Mouse (Mus musculus): ENCODE measurements around the gene Alyref.
"Not testable (repeated sequence)": the region's sequence is repeated elsewhere in the genome, so short reads cannot be mapped to it uniquely, and the experiment has no call there.

The Alyref gene

DNA sequence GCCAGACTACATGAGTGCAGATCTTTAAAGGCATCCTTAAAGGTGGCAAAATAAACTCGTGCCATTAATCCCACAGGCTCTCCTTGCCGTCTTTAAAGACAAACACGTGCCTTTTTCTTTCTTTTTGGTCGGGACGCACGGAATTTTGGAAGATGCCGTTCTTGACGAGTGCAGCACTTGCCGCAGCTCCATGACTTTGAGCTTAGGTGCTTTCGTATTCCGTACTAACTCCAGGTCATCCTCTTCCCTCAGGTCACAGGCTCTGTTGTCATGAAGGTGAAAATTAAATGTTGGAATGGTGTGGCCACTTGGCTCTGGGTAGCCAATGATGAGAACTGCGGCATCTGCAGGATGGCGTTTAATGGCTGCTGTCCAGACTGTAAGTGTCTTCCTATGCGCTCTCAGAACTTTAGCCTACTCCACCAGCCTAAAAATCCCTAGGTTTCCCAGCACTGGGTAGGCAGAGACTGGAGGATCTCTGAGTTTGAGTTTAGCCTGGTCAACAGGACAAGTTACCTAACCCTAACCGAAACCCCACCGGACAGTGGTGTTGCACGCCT, 905 bp upstream of the Alyref start:
- DNase-seq (ENCODE audit: low spot score) = no peak

DNA sequence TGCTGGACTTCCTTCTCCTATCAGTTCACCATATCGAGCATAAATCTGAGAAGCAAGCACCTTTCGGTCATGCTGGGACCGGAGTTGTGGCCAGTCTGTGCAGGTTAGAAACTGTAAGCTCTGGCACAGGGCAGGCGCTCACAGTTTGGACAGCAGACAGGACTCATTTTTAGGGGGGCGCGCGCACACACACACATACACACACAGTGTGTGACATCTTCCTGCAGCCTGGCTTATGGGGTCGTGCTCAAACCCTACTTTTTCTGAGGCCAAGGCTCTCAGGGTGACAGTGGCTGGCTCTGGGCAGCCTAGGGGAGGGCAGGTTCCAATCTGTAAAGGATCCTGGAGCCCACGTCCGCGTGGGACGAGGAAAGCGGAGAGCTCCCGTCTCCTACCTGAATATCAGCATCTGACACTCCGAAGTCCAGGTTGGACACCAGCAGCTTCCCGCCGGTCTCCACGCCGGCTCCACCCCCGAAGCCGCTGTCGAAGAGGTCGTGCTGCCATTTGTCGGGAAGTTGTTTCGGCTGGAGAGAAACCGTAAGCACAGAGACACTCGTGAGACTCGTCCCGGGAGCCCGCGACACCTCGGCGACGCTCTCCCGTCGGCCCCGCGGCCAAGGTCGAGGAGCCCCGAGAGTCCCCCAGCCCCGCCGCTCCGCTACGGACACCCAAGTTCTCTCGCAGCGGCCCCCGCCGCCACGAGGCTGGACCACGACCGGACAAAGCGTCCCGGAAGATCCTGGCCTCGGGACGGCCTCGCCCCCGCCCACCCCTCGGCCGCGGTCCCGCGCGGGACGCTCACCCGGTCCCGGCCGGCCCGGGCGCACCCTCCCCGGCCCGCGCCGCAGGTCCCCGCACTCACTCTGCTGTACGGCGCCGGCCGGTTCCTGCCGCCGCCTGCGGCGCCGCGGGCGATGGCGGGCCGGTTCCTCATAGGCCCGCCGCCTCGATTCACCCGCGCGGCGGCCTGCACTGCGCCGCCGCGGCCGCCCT, 627 bp downstream of the Alyref start:
- DNase-seq (ENCODE audit: low spot score) = no peak

DNA sequence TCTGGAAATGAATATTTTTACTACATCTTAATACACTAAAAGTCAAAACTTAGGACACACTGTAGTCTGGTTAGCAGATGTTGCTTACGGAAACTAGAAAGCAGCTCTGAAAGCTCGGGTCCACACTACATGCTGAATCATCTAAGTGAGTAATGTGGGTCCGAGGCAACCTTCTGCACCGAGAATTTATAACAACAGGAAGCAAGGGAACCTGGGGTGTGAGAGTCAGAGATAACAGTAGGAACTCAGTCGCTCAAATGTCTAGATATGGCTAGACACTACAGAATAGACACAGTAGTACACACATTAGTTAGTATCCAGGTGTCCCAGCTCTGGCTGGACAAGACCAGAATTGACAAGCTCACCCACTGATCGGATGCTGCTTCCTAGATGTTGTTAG, 9.6 kb downstream of the Alyref start:
- no peak for DNase-seq (ENCODE audit: low spot score)

DNA sequence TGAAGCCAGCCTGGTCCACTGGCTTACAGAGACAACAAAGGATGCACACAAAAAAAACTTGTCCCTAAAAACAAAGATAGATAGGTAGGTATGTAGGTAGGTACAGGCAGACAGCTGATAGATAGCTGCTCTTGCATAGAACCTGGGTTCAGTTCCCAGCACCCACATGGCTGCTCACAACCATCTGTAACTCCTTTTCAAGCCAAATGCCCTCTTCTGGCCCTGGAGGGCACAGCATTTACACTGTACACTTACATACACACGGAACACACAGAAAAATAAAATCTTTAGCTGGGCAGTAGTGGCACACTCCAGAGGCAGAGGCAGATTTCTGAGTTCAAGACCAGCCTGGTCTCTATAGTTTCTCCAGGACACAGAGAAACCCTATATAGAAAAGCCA, 14.2 kb downstream of the Alyref start:
- DNase-seq (ENCODE audit: low spot score) = no peak

DNA sequence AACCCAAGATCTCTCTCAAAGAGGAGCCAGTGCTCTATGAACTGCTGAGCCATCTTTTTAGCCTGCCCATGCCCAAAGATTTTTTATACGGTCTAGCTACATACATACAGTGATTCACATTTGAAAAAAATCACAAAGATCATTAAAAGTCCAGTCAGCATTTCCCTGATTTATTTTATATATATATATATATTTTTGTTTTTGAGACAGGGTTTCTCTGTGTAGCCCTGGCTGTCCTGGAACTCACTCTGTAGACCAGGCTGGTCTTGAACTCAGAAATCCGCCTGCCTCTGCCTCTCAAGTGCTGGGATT, 15.2 kb downstream of the Alyref start:
- not testable (repeated sequence) for DNase-seq (ENCODE audit: low spot score)

DNA sequence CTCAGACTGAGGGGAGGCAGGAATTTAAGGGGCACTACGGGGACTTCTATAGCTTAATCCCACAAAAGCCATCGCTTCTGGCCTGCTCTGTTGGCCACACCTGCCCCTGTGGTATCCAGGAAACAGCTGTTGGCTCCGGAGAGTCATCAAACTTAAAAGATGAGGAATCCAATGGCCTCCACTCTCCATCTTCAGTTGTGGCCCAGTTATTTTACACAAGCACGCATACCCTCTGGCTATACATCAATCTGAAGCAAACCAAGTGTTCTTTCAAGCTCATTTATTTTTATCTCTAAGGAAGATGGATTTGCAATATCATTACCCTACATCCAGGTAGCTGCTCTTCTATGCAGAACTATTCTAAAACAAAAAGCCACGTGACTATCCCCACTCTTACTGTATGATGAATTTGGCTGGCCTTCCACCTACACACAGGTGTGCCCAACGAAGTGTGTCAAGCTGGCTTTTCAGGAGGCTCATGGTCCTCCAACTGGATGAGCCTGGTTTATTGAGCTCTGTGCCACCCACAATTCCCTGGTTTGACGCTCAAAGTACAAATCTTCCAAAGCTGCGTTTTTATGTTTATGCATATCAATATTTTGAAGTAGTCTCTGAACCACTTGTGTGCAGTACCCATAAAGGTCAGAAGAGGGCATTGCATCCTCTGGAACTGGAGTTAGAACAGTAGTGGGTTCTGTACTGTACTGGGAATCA, 15.7 kb downstream of the Alyref start:
- DNase-seq (ENCODE audit: low spot score) = no peak

DNA sequence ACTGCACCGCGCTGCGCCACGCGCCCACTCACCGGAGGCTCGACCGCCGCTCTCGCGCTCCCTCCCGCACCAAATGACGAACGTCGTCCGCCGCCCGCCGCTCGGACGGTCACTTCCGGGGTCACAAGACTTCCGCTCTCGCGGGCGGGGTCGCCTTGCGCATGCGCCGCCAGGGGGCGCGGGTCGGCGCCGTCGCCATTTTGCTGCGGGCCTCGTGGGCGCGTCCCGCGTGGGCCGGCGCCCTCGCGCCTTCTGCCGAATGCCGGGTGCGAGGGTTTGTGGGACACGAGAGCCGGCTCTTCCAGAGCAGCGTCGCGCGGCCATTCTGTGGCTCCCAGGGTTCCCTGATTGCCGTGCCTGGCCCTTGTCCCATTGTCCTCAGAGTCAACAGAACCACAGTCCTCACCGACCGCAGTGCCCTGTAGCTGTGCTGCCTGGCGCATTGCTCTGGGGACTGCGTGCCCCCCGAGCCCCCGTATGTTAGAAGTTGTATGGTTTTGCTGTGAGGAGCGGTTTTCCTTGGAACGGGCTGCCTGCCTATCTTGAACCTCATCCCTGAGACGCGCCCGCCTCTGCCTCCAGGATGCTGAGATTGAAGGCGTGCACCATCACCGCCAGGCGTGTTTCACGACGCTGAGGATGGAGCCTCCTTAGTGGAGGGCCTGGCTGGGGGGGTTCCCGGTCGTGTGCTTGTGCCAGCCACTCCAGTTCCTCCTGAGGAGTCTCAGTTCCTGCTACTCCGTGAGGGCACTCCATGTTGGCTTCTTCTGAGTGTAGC, 16.5 kb downstream of the Alyref start, which contains the start of gene Arhgdia:
TSS of gene Arhgdia (minus strand) at position 135 of the 778 bp plus-strand sequence.
- peak; percentile 78 for DNase-seq (ENCODE audit: low spot score)

DNA sequence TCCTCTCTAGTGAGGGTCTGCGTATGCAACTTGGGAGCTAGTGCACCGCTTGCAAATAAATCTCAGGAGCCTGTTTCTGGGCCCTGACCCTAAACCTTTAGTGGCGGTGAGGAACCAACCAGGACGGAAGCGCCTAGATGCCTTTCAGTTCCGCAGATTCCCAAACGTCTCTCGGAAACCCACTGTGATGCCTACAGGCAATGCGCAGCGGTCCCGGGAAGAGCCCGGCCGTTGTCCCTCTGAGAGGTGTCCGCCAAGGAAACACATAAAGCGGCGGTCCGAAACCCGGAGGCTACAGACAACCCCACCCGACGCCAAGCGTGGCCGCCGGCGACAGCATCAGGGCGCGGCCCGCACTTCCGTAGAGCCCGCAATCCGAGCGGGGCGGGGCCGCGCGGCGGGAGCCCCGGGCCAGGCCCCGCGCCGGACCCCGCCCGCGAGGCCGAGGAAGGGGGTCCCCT, 17.3 kb downstream of the Alyref start:
- DNase-seq (ENCODE audit: low spot score) = no peak

DNA sequence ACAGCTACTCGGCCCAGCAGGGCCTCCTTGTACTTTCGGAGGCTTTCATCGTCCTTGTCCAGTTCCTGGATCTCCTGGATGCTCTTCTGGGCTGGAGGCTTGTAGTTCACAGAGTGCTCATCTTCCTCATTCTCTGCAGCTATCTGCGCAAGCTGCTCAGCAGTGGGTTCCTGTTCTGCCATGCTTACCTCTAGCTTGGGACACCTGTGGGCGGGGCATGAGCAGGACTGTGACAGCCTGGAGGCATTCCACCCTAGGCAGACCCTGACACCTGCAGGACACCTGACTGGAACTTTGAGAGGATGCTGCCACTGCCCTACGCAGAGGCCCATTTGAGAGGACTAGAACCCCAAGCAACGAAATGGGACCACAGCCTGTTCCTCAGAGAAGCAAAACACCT, 18.0 kb downstream of the Alyref start:
- no peak for DNase-seq (ENCODE audit: low spot score)

DNA sequence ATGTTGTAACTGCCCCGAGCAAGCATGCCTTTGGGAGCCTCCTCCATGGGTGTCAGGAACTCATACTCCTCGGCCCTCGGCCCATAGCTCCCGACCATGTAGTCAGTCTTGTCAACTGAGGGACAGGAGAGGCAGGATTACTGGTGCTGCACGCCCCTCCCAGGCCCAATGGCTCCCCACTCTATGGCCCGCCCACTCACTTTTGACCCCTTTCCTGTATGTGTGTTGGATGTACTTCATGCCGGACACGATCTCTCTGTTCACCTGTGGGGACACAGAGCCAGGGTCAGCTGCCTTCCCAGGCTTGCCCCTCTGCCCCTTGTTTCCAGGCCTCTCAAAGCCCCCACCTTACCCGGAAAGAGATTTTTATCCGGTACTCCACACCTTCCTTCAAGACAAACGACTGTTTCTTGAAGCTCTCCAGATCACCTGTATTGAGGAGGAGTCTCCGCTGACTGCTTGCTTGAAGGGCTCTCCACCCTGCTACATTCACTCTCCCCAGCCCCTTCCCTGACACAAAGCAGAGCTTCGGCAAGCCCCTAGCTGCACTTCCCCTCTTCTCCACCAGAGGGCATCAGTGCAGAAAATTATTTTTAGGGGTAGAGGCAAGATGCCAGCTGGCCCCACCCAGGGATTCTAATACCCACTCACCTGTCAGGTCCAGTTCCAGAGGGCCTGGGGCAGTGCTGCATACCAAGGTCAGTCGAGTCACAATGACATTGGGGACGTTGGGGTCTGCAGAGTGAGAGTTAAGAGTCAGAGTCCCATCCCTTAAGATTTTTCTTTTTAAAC, 18.7 kb downstream of the Alyref start:
- peak; percentile 57 for DNase-seq (ENCODE audit: low spot score)

DNA sequence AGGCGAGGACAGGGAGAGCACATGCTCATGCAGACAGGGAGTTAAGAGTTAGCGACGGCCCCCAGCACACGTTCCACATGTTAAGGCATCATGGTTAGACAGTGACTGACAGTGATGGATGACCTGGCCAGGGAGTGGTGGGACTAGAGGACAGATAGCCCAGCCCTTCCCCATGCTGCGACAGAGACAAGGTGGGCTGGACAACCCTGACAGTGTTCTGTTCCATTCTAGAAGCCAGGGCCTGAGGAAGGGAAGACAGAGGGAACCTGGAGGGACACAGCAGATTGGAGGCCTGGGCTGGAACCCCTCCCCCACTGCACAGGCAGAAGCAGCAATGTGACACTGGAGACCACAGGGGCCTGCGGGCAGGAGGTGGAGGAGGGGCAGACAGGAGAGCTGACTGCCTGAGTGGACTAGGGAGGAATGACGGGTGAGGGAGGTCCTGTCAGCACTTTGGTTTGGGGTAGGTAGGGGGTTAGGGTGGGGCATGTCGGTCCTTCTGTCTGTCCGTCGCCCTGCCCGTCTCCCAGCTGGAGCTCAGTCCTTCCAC, 19.4 kb downstream of the Alyref start:
- DNase-seq (ENCODE audit: low spot score) = no peak

DNA sequence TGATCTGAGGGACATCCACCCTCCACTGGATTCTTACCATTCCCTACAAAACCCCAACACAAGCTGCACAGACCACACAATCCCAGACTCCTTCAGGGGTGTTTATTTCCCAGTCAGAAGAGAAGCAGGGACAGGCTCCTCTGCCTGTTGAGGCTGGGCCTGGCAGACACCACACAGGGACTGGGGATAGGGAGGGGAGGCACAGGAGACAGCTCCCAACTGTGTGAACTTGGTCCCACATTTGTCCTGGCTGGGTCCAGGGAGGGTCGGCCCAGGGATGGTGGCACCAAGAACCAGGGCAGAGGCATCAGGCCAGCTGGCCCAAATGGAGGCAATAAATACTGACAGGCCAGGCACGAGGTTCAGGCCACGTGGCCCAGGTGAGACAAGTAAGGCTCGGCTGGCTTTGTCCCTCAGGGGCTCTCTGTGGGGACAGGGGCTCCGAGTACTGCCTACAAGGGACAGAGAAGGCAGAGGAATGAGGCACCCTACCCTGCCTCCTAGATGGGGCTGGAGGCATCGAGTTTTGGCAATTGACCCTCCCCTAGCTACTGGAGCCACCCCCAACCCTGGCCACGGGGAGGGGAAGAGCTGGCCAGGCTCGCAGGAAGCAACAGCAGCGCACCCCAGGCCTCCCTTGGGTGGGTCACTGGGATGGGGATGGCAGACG, 20.0 kb downstream of the Alyref start:
- no peak for DNase-seq (ENCODE audit: low spot score)

DNA sequence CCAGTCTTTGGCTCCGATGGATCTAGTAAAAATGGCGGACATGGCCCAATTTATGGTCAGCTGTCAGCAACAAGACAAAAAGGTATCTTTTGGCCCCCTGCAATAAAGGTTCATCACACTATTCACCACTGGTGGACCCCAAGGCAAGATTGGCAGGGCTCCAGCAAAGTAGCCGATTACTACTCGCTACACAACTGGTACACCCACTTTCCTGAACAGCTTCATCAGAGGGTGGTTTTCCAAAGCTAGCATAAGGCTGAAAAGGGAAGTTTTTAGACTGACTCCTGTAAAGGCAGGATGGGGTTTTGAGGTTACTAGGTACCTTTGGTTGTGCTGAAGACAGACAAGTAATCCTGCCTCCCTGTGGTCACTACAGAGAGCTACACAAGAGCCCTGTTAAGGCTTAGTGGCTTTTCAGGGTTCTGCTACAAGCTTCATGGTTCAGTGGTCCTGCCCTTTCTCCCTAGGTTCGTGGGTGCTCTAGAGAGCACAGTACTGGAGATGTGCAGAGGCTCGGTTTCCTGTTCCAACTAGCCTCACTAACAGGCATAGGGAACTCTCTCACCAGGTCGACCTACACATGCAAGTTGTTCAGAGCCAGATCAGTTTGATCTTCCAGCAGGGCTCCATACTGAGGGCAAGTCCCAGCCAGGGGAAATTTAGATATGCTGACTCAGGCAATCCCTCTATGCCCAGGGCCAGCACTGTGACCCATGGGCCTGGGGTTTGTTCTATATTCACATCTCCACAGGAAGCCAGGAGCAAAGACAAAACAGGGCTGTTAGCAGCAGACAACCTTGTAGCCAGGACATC, 20.7 kb downstream of the Alyref start:
- DNase-seq (ENCODE audit: low spot score) = no peak

DNA sequence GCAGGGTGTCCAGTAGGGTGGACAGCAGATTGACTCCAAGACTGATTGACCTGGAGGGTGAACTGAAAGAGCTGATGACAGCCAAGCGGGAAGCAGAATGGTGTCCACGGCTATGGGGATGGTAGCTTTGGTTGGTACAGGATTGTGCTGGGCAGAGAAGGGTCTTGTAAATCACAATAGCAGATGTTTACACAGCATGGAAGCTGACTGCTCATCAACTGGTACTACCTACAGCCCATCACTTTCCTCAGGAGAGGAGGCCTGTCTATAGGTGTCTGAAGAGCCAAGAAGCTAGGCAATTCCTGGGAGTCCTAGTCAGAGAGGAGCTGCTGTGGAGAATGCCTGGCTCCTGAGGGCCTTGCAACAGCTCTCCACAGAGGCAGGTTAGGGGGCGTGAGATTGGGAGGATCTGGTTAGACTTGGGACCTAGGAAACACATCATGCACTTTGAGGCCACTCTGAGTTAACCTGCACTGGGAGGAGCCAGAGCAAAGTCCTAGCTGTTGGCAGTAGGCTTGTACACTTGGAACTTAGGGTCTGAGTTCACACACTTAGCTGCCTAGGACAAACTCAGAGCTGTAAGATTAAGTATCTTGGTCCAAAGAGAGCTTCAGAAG, 21.7 kb downstream of the Alyref start:
- no peak for DNase-seq (ENCODE audit: low spot score)

DNA sequence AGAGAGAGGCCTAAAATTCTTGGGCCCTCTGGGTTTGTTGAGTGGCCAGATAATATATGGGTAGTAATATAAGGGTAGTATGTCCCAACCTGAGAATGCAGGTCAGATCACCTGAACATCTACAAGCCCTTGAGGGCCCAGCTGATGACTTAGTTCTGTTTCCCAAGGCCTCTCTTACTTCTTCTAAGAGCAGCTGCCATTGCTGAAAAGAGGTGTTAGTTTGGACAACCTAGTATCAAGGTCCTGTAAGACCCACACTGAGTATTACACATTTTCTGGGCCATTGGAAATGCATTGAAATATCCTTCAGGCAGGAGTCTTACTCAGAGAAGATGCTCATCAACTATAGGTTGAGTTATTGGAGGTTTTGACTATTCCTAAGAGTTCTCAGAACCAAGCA, 22.2 kb downstream of the Alyref start:
- DNase-seq (ENCODE audit: low spot score) = no peak

DNA sequence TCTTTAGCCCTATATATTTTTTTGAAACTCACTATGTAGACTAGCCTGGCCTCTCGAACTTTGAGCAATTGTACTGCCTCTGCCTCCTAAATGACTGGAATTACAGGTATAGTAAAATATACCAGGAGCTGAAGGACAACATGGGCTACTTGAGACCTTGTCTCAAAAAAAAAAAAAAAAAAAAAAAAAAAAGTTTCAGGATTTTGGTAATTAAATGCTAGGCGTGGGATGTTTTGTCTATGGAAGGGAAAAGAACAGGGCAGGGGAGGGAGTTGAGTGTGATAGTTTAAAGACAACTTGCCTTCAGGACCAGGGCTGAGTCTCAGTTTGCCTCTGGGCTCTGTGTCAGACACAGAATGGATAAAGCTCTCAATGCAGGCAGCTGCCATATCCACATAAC, 23.1 kb downstream of the Alyref start:
- no peak for DNase-seq (ENCODE audit: low spot score)

DNA sequence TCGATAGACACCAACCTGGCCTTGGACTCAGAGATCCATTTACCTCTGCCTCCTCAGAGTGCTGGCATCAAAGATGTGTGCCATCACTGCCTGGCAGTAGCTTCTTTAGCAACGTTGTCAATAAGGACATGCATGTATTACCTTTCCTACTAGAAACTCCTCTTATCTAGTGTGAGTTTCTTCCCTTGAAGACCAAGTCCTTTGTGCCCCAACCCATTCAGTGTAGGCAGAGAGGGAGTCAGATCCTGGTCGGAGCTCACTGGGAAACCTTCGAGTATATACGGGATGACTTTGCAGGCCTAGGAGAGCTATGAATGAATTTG, 23.9 kb downstream of the Alyref start:
- DNase-seq (ENCODE audit: low spot score) = no peak

DNA sequence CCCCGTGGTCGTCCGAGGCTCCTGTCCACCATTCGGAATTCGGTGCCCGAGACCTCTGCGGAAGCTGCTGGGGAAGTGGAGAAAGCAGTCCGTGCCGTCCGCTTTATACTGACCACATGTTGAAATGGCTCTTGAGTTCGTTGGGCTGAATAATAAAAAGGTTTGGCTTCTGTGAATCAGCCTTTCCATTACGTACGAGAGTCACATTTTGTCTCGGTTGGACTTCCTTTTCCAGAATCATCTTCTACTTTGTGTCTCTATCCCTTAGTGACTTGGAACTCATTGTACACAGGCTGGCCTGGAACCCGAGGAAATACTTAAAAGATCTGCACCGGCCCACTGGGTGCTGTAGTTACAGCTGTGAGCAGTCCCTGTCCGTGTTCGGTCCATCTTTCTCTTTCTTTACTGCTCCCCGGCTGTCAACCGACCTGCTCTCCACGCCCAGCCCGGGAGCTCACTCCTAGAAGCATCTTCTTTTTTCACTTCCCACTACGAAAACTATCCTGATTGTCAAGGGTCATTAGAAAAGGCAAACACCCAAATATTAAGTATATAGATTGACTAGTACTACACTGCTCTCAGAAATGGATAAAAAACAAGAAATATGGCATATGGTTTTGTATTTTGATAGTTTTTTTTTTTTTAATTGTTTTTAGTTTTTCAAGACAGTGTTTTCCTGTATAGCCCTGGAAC, 24.4 kb downstream of the Alyref start:
- no peak for DNase-seq (ENCODE audit: low spot score)
